Mouse (Mus musculus) myocyte (in vitro differentiated cells): ENCODE results near the gene Ninl.

ENCODE experiments used
- CEBPB ChIP-seq: IDR thresholded peaks from 2 replicates; pipeline ENCODE4 v1.6.1; 2011; ENCODE audit warnings: mild to moderate bottlenecking, moderate library complexity; ENCODE audit not compliant: poor library complexity, insufficient read depth, severe bottlenecking
- E2F4 ChIP-seq: IDR thresholded peaks from one replicate; pipeline ENCODE4 v1.6.1; 2011; ENCODE audit warnings: mild to moderate bottlenecking, control low read depth, moderate library complexity; ENCODE audit not compliant: insufficient read depth
- MAX ChIP-seq: IDR thresholded peaks from one replicate; pipeline ENCODE4 v1.6.1; 2011; ENCODE audit warnings: low read depth, mild to moderate bottlenecking, control low read depth
- MYOD1 ChIP-seq, 3 experiments: IDR thresholded peaks; one replicate each; pipeline ENCODE4 v1.6.1; 2011; ENCODE audit warnings: control low read depth in 2 of 3, low read depth in 2 of 3, mild to moderate bottlenecking in 2 of 3, moderate library complexity in 1 of 3; ENCODE audit not compliant: insufficient read length in 2 of 3, control insufficient read depth in 1 of 3
- MYOG ChIP-seq, 3 experiments: IDR thresholded peaks; one replicate each; pipeline ENCODE4 v1.6.1; 2011; ENCODE audit warnings: control low read depth in 2 of 3, low read depth in 2 of 3, mild to moderate bottlenecking in 2 of 3; ENCODE audit not compliant: insufficient read length in 2 of 3, control insufficient read depth in 1 of 3, insufficient read depth in 1 of 3
- POLR2A ChIP-seq: IDR thresholded peaks from one replicate; pipeline ENCODE4 v1.6.1; 2011; ENCODE audit warnings: low read depth, mild to moderate bottlenecking, control low read depth, moderate library complexity; ENCODE audit not compliant: insufficient read length
- POLR2AphosphoS2 ChIP-seq: IDR thresholded peaks from one replicate; pipeline ENCODE4 v1.6.1; 2011; ENCODE audit warnings: low read depth, control low read depth; ENCODE audit not compliant: insufficient read length
- REST ChIP-seq: IDR thresholded peaks from one replicate; pipeline ENCODE4 v1.6.1; 2011; ENCODE audit warnings: mild to moderate bottlenecking, control low read depth, moderate library complexity; ENCODE audit not compliant: insufficient read depth, insufficient read length
- SRF ChIP-seq: IDR thresholded peaks from one replicate; pipeline ENCODE4 v1.6.1; 2011; ENCODE audit warnings: low read depth; ENCODE audit not compliant: control insufficient read depth, insufficient read length
- TCF12 ChIP-seq: IDR thresholded peaks from one replicate; pipeline ENCODE4 v1.6.1; 2011; ENCODE audit warnings: mild to moderate bottlenecking, control low read depth; ENCODE audit not compliant: poor library complexity, insufficient read depth, severe bottlenecking
- TCF3 ChIP-seq: IDR thresholded peaks from one replicate; pipeline ENCODE4 v1.6.1; 2011; ENCODE audit warnings: low read depth, control low read depth; ENCODE audit not compliant: insufficient read length
- USF1 ChIP-seq: IDR thresholded peaks from one replicate; pipeline ENCODE4 v1.6.1; 2011; ENCODE audit warnings: low read depth, mild to moderate bottlenecking, control low read depth, moderate library complexity

GRCm38 (mm10) chr2:150930806-150931205 is 108.4 kb downstream of the Ninl start:
- TF ChIP-seq TCF3 (no peak), TCF12 (no peak), POLR2A (no peak), CEBPB (no peak), E2F4 (no peak), POLR2AphosphoS2 (no peak), REST (no peak), MYOD1 (IDR thresholded peaks at IDR 0.05; ENCODE audit: control insufficient read depth in 1 of 3, insufficient read length in 2 of 3, low read depth in 2 of 3) (no peak), MAX (no peak), USF1 (no peak), MYOG (IDR thresholded peaks at IDR 0.05; ENCODE audit: control insufficient read depth in 1 of 3, insufficient read depth in 1 of 3, insufficient read length in 2 of 3, low read depth in 2 of 3) (no peak), SRF (no peak)
